Mouse (Mus musculus): ENCODE results near the gene Cbr1. TPM values are rescaled to one million over a fixed set of nuclear protein-coding genes. Genes with fewer than 3 reads are reported as not detected.

Gene Cbr1
- polyA plus RNA-seq, 1 experiment from 2014 or later = 82.1 TPM

- H3K36me3 ChIP-seq = no peaks in the 10 kb centered on the region
- H3K4me3 ChIP-seq = no peak overlapping the region
- no peaks in the 10 kb centered on the region for H3K4me1 ChIP-seq
- H3K9me3 ChIP-seq (replicated peaks) = no peaks in the 10 kb centered on the region
- no peak for DNase-seq (ENCODE audit: low spot score)
- 87% methylated on average over 5 of the region's 5 CpGs for WGBS
- no peaks in the 10 kb centered on the region for H3K27me3 ChIP-seq (ENCODE audit: low read depth, poor library complexity, severe bottlenecking)
- H3K27ac ChIP-seq (replicated peaks) = no peak overlapping the region
Observed at GRCm38 (mm10) chr16:93648441-93649183, 43.0 kb downstream of the Cbr1 start.

Other genes with a start within 250 kb of the Cbr1 start
- gene Setd4, start 1.8 kb upstream of the Cbr1 start, polyA plus RNA-seq (2016; fragmentation: Nextera tagmentation; extraction: Ambion mirVana) = 13.0 and 14.5 TPM in 2 replicates
- gene Gm5678, start 22.2 kb downstream of the Cbr1 start, polyA plus RNA-seq (2016; fragmentation: Nextera tagmentation; extraction: Ambion mirVana) = not detected in 2 replicates
- 1.8 and 1.9 TPM in 2 replicates for gene Cbr3, start 77.4 kb downstream of the Cbr1 start, polyA plus RNA-seq (2016; fragmentation: Nextera tagmentation; extraction: Ambion mirVana)
- gene Dop1b, start 106.1 kb downstream of the Cbr1 start, polyA plus RNA-seq (2016; fragmentation: Nextera tagmentation; extraction: Ambion mirVana) = 8.9 and 12.9 TPM in 2 replicates
- gene Morc3, start 226.3 kb downstream of the Cbr1 start, polyA plus RNA-seq (2016; fragmentation: Nextera tagmentation; extraction: Ambion mirVana) = 29.5 and 31.6 TPM in 2 replicates

Data from midbrain, embryonic 10.5 days (tissue).